Mouse (Mus musculus): Measurements from ENCODE around the gene Pmm1.

The Pmm1 gene

GRCm38 (mm10) chr15:81956457-81956856 lies 4.3 kb downstream of the Pmm1 start:
- peak; percentile 64 for DNase-seq (ENCODE audit: low read depth, low spot score)

- no peak for DNase-seq (ENCODE audit: low read depth, low spot score)
Measured at GRCm38 (mm10) chr15:81955414-81955813, 5.3 kb downstream of the Pmm1 start.

- DNase-seq (ENCODE audit: low read depth, low spot score) = no peak
Measured at GRCm38 (mm10) chr15:81954716-81955115, 6.0 kb downstream of the Pmm1 start.

GRCm38 (mm10) chr15:81954151-81954583 lies 6.6 kb downstream of the Pmm1 start:
- no peak for DNase-seq (ENCODE audit: low read depth, low spot score)

- no peak for DNase-seq (ENCODE audit: low read depth, low spot score)
Measured at GRCm38 (mm10) chr15:81952310-81952709, 8.4 kb downstream of the Pmm1 start.

GRCm38 (mm10) chr15:81951159-81951558 lies 9.6 kb downstream of the Pmm1 start:
- DNase-seq (ENCODE audit: low read depth, low spot score) = no peak

GRCm38 (mm10) chr15:81950716-81951115 lies 10.0 kb downstream of the Pmm1 start:
- no peak for DNase-seq (ENCODE audit: low read depth, low spot score)

GRCm38 (mm10) chr15:81949476-81950131 lies 11.1 kb downstream of the Pmm1 start:
- DNase-seq (ENCODE audit: low read depth, low spot score) = no peak

- no peak for DNase-seq (ENCODE audit: low read depth, low spot score)
Measured at GRCm38 (mm10) chr15:81949076-81949475, 11.7 kb downstream of the Pmm1 start.

GRCm38 (mm10) chr15:81943176-81943749 lies 17.5 kb downstream of the Pmm1 start:
- peak; percentile 76 for DNase-seq (ENCODE audit: low read depth, low spot score)

GRCm38 (mm10) chr15:81941010-81941409 lies 19.7 kb downstream of the Pmm1 start:
- DNase-seq (ENCODE audit: low read depth, low spot score) = no peak

GRCm38 (mm10) chr15:81940219-81940618 lies 20.5 kb downstream of the Pmm1 start:
- DNase-seq (ENCODE audit: low read depth, low spot score) = no peak

GRCm38 (mm10) chr15:81939774-81940173 lies 21.0 kb downstream of the Pmm1 start:
- DNase-seq (ENCODE audit: low read depth, low spot score) = no peak

GRCm38 (mm10) chr15:81939157-81939715 lies 21.5 kb downstream of the Pmm1 start:
- no peak for DNase-seq (ENCODE audit: low read depth, low spot score)

GRCm38 (mm10) chr15:81938246-81938645 lies 22.5 kb downstream of the Pmm1 start:
- DNase-seq (ENCODE audit: low read depth, low spot score) = peak; percentile 51

- no peak for DNase-seq (ENCODE audit: low read depth, low spot score)
Measured at GRCm38 (mm10) chr15:81937098-81937972, 23.4 kb downstream of the Pmm1 start.

- DNase-seq (ENCODE audit: low read depth, low spot score) = peak; percentile 65
Measured at GRCm38 (mm10) chr15:81936679-81937078, 24.1 kb downstream of the Pmm1 start, which contains the start of gene Csdc2. Gene Csdc2, plus strand, starts transcription at chr15:81936759.

- DNase-seq (ENCODE audit: low read depth, low spot score) = no peak
Measured at GRCm38 (mm10) chr15:81935869-81936637, 24.7 kb downstream of the Pmm1 start.

- DNase-seq (ENCODE audit: low read depth, low spot score) = no peak
Measured at GRCm38 (mm10) chr15:81933986-81934385, 26.7 kb downstream of the Pmm1 start.

GRCm38 (mm10) chr15:81932951-81933470 lies 27.7 kb downstream of the Pmm1 start:
- DNase-seq (ENCODE audit: low read depth, low spot score) = no peak

- DNase-seq (ENCODE audit: low read depth, low spot score) = no peak
Measured at GRCm38 (mm10) chr15:81928277-81928676, 32.5 kb downstream of the Pmm1 start.

Measured in mesoderm, embryonic 11.5 days (tissue).